Mouse (Mus musculus): ENCODE results near the gene Arhgap18. TPM values are rescaled to one million over a fixed set of nuclear protein-coding genes. Genes with fewer than 3 reads are reported as not detected.

Gene Arhgap18
- polyA plus RNA-seq (2017; shearing (Covaris generic)) = 10 to 100 TPM; 38.9 to 47.6 (median 41.2) TPM

DNA sequence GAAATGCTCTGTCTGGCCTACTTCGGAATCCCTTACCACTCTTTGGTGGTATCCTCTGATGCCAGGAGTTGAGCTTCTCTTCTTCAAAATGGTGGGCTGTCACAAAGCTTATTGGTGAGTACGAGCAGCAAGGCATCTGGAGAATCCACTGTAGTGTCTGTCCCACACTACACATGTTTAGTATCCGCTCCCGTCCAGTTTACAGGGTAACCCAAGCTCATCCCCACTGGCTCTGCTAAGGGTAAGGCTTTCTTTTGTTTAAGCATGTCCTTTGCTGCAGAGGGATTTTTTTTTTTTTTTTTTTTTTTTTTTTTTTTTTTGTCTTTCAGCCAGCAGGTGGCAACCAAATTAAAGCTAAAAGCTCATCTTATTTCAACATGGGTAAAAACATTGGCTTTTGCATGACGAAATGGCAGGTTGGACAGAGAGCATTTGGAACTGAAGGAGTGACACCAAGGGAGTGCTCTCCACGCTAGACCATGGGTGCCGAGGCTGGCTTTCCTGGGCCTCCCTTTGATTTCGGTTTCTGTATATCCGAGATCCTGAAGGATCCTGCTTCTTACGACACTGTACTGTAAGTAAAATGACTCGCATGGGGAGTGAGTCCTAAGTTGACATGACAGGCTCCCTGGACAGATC, at the start of gene Arhgap18:
Gene Arhgap18, plus strand, starts transcription at position 493 of the 639 bp plus-strand sequence.
- ATAC-seq = peak; percentile 30

- ATAC-seq = no peak
These were observed 42.7 kb upstream of the Arhgap18 start for GRCm38 (mm10) chr10:26710458-26711011.

- ATAC-seq = peak; percentile 64
These were observed 42.2 kb upstream of the Arhgap18 start for GRCm38 (mm10) chr10:26711068-26711467.

GRCm38 (mm10) chr10:26713986-26714385, 39.2 kb upstream of the Arhgap18 start:
- no peak for ATAC-seq

DNA sequence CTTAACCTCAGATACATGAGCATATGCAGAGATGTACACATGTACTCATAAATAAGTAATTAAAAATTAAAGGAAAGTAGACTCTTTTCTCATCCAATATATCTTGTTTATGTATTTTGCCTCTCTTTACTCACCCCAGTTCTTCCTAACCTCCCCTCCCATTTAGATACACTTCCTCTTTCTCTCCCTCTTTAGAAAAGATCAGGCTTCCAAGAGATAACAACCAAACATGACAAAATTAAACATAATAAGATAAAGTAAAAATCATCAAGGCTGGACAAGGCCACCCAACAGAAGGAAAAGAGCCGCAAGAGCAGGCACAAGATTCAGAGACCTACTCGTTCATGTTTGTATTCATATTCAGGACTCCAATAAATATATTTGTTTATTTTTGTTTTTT, 28.5 kb upstream of the Arhgap18 start:
- ATAC-seq = no peak

DNA sequence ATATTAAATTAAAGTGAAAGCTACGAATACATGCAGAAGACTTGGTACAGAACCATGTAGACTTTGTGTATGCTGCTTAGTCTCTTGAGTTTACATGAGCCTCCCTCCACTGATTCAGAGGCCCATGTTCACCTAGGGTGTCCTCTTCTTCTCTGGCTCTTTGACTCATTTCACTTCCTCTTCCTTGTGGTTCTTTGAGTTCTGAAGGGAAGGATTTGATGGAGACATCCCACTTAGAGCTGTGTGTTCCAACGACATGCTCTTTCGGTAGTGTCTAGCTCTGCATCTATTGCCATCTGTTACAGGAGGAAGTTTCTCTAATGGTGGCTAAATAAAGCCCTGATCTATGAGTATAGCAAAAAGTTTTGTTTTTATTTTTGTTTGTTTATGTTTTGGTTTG, 28.0 kb upstream of the Arhgap18 start:
- ATAC-seq = no peak

- no peak for ATAC-seq
These were observed 2.4 kb upstream of the Arhgap18 start for GRCm38 (mm10) chr10:26750827-26751226.

GRCm38 (mm10) chr10:26752064-26752928, 925 bp upstream of the Arhgap18 start:
- peak; percentile 84 for ATAC-seq

- ATAC-seq = no peak
These were observed 785 bp downstream of the Arhgap18 start for GRCm38 (mm10) chr10:26754006-26754405.

DNA sequence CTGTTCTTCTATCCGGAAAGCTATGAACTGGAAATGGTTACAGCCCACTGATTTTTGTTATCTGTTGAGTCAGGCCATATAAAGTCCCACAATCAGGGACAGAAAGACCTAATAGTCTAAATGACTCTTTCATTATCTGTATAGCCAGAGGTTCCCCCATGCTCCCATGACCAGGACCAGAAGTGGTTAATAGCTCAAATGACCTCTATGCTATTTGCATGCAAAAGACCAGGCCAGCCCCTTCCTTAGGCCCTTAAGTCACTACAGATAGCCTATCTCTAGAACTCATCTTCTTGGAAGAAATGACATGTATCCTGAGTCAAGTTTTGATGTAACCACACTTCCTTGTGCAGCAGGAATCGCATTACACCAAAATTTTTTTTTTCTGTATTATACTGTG, 4.0 kb downstream of the Arhgap18 start:
- no peak for ATAC-seq

- no peak for ATAC-seq
These were observed 6.2 kb downstream of the Arhgap18 start for GRCm38 (mm10) chr10:26759469-26759868.

DNA sequence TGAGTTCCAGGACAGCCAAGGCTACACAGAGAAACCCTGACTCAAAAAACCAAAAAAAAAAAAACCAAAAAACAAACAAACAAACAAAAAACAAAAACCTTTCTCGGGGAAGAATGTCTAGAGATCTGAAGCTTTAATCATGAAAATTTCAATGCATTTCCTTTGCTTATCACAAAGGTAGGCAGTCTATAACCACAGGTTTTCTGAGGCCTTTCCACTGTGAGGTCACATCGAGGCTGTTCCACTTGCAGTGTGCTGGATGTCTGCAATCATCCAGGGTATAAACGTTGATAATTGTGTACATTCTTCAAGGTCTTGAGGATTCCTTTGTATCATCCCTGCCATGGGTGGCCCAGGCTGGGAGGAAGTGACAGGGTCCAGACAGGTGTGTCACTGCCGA, 7.9 kb downstream of the Arhgap18 start:
- ATAC-seq = peak; percentile 52

DNA sequence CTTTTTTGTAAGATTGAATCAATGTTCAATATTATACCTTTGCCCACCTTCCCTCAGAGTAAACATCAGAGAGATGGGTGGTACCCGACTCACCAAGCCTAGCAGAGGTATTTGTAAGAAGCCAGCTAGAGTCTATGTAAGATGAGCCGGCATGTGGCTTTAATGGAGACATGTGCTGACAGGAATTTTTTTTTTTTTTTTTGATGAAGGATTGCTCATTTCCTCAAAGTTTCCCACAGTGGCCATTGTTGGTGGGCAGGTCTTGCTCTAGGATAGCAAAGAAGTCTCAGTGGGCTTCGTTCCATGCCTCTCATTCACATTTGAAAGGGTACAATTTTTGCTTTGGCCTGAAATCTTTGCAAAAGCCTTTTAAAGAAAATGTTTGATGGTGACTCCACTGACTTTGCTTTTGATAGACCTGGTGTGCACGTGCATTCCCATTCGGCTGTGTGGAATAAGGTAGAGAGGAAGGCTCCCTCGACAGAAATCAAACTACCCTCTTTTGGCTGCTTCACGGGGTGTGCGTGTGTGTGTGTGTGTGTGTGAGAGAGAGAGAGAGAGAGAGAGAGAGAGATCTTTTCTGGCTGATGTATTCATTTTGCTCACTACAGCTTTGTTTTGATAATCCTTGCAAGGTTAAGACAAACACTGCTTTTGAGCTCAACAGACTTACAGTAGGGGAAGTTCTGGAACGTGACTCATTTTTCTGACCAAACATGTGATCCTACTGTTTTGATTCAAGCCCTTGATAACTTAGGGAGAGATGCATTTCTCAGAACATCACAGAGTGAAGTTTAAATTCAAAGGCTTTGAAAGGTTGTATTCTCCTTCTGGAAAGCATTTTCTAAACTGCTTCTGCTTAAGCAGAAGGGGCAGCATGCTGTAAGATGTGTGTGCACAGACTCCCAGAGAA, 9.0 kb downstream of the Arhgap18 start:
- no peak for ATAC-seq

GRCm38 (mm10) chr10:26767196-26767595, 14.0 kb downstream of the Arhgap18 start:
- ATAC-seq = no peak

DNA sequence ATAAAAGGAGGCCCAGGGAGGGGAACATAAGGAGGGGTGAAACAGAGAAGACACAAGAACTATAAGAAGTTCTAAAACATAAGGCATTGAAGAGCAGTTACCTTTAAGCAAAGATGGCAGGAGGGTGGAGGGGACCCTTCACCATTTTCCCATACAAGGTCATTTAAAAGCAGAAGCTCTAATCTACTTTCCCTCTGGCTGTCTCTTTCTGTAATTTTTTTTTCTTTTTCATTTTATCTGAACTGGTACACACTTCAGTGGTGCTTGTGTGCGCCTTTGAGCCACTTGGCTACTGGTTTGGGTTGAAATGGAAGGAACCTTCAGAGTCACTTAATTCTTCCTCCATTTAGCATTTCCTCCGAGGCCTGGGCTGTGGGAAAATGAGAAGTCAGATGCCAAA, 15.7 kb downstream of the Arhgap18 start:
- no peak for ATAC-seq

- ATAC-seq = no peak
These were observed 16.8 kb downstream of the Arhgap18 start for GRCm38 (mm10) chr10:26770035-26770434.

GRCm38 (mm10) chr10:26771938-26772623, 18.9 kb downstream of the Arhgap18 start:
- ATAC-seq = peak; percentile 95

DNA sequence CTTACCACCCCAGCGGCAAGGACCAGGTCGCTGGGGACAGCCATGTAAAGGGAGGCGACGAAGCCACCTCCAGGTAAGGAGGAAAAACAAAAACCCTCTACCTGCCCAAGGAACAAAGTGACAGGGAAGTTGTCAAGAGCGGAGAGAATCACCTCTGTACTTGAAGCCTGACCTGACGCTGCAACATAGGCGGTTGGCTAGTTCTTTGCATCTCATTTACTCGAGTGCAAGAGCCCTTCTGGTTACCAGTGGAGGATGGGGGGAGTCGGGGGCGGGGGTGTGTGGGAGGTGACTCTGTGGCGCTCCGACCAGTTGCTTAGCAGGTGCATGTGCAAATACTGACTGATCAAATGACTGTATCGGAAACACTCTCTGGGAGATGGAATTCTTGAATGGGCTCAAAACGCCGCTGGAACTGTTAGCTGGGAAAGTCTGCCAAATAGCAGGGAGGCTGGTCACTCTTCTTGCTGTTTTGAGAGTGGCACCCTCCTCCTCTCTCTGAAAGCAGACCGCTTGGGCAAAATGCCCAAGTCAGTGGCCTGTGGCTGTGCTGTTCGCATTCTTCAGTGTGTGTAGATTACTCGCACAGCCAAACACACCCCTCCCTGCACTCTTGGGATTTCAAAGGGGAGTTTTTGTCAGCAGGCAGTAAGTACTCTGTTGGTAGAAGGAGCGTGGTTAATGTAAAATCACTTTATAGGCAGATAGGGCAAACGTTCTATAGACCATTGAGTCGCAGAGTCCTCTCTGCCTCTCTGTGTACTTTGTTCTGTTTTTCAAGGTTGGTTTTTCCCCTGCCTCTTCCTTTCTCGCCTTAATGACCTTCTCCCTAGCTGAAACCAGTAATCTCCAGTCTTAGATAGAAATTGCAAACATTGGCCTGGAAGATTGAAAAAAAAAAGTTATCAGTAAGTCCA, 19.7 kb downstream of the Arhgap18 start:
- ATAC-seq = peak; percentile 55

DNA sequence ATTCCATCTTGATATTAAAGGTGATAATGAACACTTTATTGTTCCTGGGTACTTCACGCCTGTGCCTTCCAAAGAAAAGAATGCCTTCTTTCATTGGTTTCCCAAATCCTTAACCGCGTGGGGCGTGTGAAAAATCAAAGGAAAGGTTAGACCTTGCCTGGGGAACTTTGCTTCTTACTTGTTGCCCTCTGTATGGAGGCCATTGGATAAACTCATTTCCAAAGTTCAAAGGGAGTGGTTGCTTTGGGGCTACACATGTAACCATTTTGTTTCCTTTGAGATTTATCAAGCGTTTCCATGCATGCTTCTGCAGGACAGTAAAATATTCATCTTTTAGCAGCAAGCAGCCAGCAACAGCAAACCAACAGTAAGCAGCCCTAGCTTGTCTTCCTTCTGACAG, 20.3 kb downstream of the Arhgap18 start:
- ATAC-seq = no peak

GRCm38 (mm10) chr10:26774266-26774665, 21.0 kb downstream of the Arhgap18 start:
- ATAC-seq = no peak

GRCm38 (mm10) chr10:26776443-26776842, 23.2 kb downstream of the Arhgap18 start:
- ATAC-seq = no peak

Measured in inflammation-experienced regulatory T-cells, adult 6 months (primary cell).